Mouse (Mus musculus) MEL (cell line): ENCODE measurements around the gene Dlg1. TPM values are rescaled to one million over a fixed set of nuclear protein-coding genes. Genes with fewer than 3 reads are reported as not detected.

Experiments
- DNase-seq: peaks from one replicate; pipeline ENCODE4 v3.0.0; 2011; ENCODE audit warnings: low read depth, low spot score
- H3K27ac ChIP-seq: 2 replicates; pipeline ENCODE4 v1.5.1; 2012; ENCODE audit warnings: low read depth, mild to moderate bottlenecking, control low read depth, low read length, moderate library complexity; ENCODE audit not compliant: control insufficient read depth
- H3K27me3 ChIP-seq, 2 experiments: fragments of 150-350 bp in 1 of 2; sonication (generic) in 1 of 2; 2 replicates each; pipeline ENCODE4 v1.6.1; 2012; ENCODE audit warnings: low read length in 2 of 2, mild to moderate bottlenecking in 2 of 2, improper control_type of control experiment in 1 of 2, moderate library complexity in 1 of 2; ENCODE audit not compliant: insufficient read depth in 2 of 2, control insufficient read depth in 1 of 2
- H3K36me3 ChIP-seq, 2 experiments: 2 replicates each; pipeline ENCODE4 v1.6.1; 2012 to 2014; ENCODE audit warnings: low read length in 2 of 2, improper control_type of control experiment in 1 of 2, inconsistent platforms in 1 of 2, mild to moderate bottlenecking in 1 of 2; ENCODE audit not compliant: insufficient read depth in 2 of 2, control insufficient read depth in 1 of 2
- H3K4me1 ChIP-seq, 2 experiments: fragments of 150-350 bp in 1 of 2; sonication (generic) in 1 of 2; 2 replicates each; pipeline ENCODE4 v1.6.1; 2012; ENCODE audit warnings: low read length in 2 of 2, improper control_type of control experiment in 1 of 2, mild to moderate bottlenecking in 1 of 2; ENCODE audit not compliant: insufficient read depth in 2 of 2, control insufficient read depth in 1 of 2
- H3K4me3 ChIP-seq, 2 experiments: fragments of 150-350 bp in 1 of 2; sonication (generic) in 1 of 2; 2 replicates each; pipeline ENCODE4 v1.5.1; 2012; ENCODE audit warnings: low read depth in 2 of 2, low read length in 2 of 2, mild to moderate bottlenecking in 2 of 2, moderate library complexity in 2 of 2, control low read depth in 1 of 2, improper control_type of control experiment in 1 of 2; ENCODE audit not compliant: control insufficient read depth in 1 of 2, insufficient read depth in 1 of 2
- H3K79me2 ChIP-seq: 2 replicates; pipeline ENCODE4 v1.6.1; 2012; ENCODE audit warnings: mild to moderate bottlenecking, low read length, moderate library complexity; ENCODE audit not compliant: control insufficient read depth, poor library complexity, insufficient read depth
- H3K9ac ChIP-seq: 2 replicates; pipeline ENCODE4 v1.6.1; 2012; ENCODE audit warnings: low read depth, mild to moderate bottlenecking, control low read depth, low read length, moderate library complexity; ENCODE audit not compliant: control insufficient read depth, poor library complexity, severe bottlenecking
- H3K9me3 ChIP-seq: fragments of 150-350 bp; sonication (generic); replicated peaks from 2 replicates; pipeline ENCODE4 v1.6.1; 2012; ENCODE audit warnings: mild to moderate bottlenecking, low read length, improper control_type of control experiment, moderate library complexity; ENCODE audit not compliant: insufficient read depth
- BHLHE40 ChIP-seq: IDR thresholded peaks from 2 replicates; pipeline ENCODE4 v1.6.1; 2012; ENCODE audit warnings: low read depth, mild to moderate bottlenecking, inconsistent platforms, low read length, improper control_type of control experiment, borderline replicate concordance
- CTCF ChIP-seq, 3 experiments: IDR thresholded peaks in 2 of 3; conservative IDR thresholded peaks in 1 of 3; 2 replicates each; pipeline ENCODE4 v1.5.1; 2011 to 2012; ENCODE audit warnings: low read length in 3 of 3, low read depth in 2 of 3, mild to moderate bottlenecking in 2 of 3, improper control_type of control experiment in 1 of 3, inconsistent platforms in 1 of 3, mixed read lengths in 1 of 3, moderate library complexity in 1 of 3; ENCODE audit not compliant: control insufficient read depth in 1 of 3, insufficient read depth in 1 of 3, poor library complexity in 1 of 3, severe bottlenecking in 1 of 3
- E2F4 ChIP-seq: IDR thresholded peaks from 2 replicates; pipeline ENCODE4 v1.6.1; 2011; ENCODE audit warnings: low read depth, low read length, improper control_type of control experiment, borderline replicate concordance
- ELF1 ChIP-seq: IDR thresholded peaks from 2 replicates; pipeline ENCODE4 v1.6.1; 2014; ENCODE audit warnings: low read depth, mild to moderate bottlenecking, inconsistent platforms, low read length, improper control_type of control experiment, moderate library complexity
- EP300 ChIP-seq, 2 experiments: IDR thresholded peaks; 2 replicates each; pipeline ENCODE4 v1.6.1; 2011; ENCODE audit warnings: improper control_type of control experiment in 2 of 2, low read length in 2 of 2, low read depth in 1 of 2, mild to moderate bottlenecking in 1 of 2
- ETS1 ChIP-seq: IDR thresholded peaks from 2 replicates; pipeline ENCODE4 v1.6.1; 2012; ENCODE audit warnings: low read depth, mild to moderate bottlenecking, inconsistent platforms, low read length, improper control_type of control experiment, moderate library complexity
- GABPA ChIP-seq: IDR thresholded peaks from 2 replicates; pipeline ENCODE4 v1.6.1; 2012; ENCODE audit warnings: low read depth, mild to moderate bottlenecking, inconsistent platforms, low read length, improper control_type of control experiment, moderate library complexity
- GATA1 ChIP-seq: IDR thresholded peaks from 2 replicates; pipeline ENCODE4 v1.6.1; 2011; ENCODE audit warnings: low read depth, low read length, improper control_type of control experiment
- HCFC1 ChIP-seq: IDR thresholded peaks from 2 replicates; pipeline ENCODE4 v1.6.1; 2012; ENCODE audit warnings: low read depth, mild to moderate bottlenecking, inconsistent platforms, low read length, improper control_type of control experiment, moderate library complexity
- KAT2A ChIP-seq: conservative IDR thresholded peaks from 2 replicates; pipeline ENCODE4 v1.6.1; 2012; ENCODE audit warnings: low read depth, low read length, improper control_type of control experiment, inconsistent platforms
- MAX ChIP-seq: IDR thresholded peaks from 2 replicates; pipeline ENCODE4 v1.6.1; 2011; ENCODE audit warnings: low read length, improper control_type of control experiment
- MYB ChIP-seq: IDR thresholded peaks from 2 replicates; pipeline ENCODE4 v1.6.1; 2011; ENCODE audit warnings: mild to moderate bottlenecking, low read depth, low read length, improper control_type of control experiment
- NRF1 ChIP-seq: IDR thresholded peaks from 2 replicates; pipeline ENCODE4 v1.6.1; 2014; ENCODE audit warnings: low read depth, mild to moderate bottlenecking, inconsistent platforms, low read length, improper control_type of control experiment, moderate library complexity; ENCODE audit not compliant: poor library complexity, insufficient read depth, severe bottlenecking
- RAD21 ChIP-seq: IDR thresholded peaks from 2 replicates; pipeline ENCODE4 v1.6.1; 2011; ENCODE audit warnings: mild to moderate bottlenecking, low read depth, low read length, improper control_type of control experiment
- RCOR1 ChIP-seq: IDR thresholded peaks from 2 replicates; pipeline ENCODE4 v1.6.1; 2012; ENCODE audit warnings: low read depth, mild to moderate bottlenecking, inconsistent platforms, low read length, improper control_type of control experiment
- SIN3A ChIP-seq: IDR thresholded peaks from 2 replicates; pipeline ENCODE4 v1.6.1; 2012; ENCODE audit warnings: low read length, improper control_type of control experiment, inconsistent platforms
- SMC3 ChIP-seq: IDR thresholded peaks from 2 replicates; pipeline ENCODE4 v1.6.1; 2011; ENCODE audit warnings: low read depth, low read length, improper control_type of control experiment
- TAL1 ChIP-seq: IDR thresholded peaks from 2 replicates; pipeline ENCODE4 v1.6.1; 2012; ENCODE audit warnings: mild to moderate bottlenecking, inconsistent platforms, low read length, moderate library complexity, mixed read lengths
- UBTF ChIP-seq: IDR thresholded peaks from 2 replicates; pipeline ENCODE4 v1.6.1; 2012; ENCODE audit warnings: low read depth, mild to moderate bottlenecking, inconsistent platforms, low read length, improper control_type of control experiment, moderate library complexity, borderline replicate concordance; ENCODE audit not compliant: insufficient read depth
- USF1 ChIP-seq: IDR thresholded peaks from 2 replicates; pipeline ENCODE4 v1.6.1; 2014; ENCODE audit warnings: low read depth, mild to moderate bottlenecking, inconsistent platforms, low read length, improper control_type of control experiment, moderate library complexity
- ZC3H11A ChIP-seq: IDR thresholded peaks from 2 replicates; pipeline ENCODE4 v1.6.1; 2012; ENCODE audit warnings: low read depth, mild to moderate bottlenecking, inconsistent platforms, low read length, improper control_type of control experiment
- ZKSCAN1 ChIP-seq: IDR thresholded peaks from 2 replicates; pipeline ENCODE4 v1.6.1; 2012; ENCODE audit warnings: low read depth, mild to moderate bottlenecking, inconsistent platforms, low read length, improper control_type of control experiment, moderate library complexity
- ZMIZ1 ChIP-seq: IDR thresholded peaks from 2 replicates; pipeline ENCODE4 v1.6.1; 2012; ENCODE audit warnings: low read depth, mild to moderate bottlenecking, inconsistent platforms, low read length, improper control_type of control experiment, moderate library complexity
- polyA plus RNA-seq, 2 experiments: library from polyadenylated mRNA; stranded (reverse) in 1 of 2; unstranded in 1 of 2; fragments of >175 nt in 1 of 2; fragments of >200 nt in 1 of 2; gene quantifications; 2 replicates each; pipeline versions ENCODE4 v1.2.1 to v1.2.4; 2012; ENCODE audit warnings: low replicate concordance in 2 of 2, low read depth in 1 of 2; ENCODE audit not compliant: insufficient read length in 2 of 2, insufficient read depth in 1 of 2, missing spikeins in 1 of 2
- total RNA-seq: library from RNA; depleted of rRNA; stranded (reverse); fragments of 300-350 nt; gene quantifications from 2 replicates; pipeline ENCODE4 v1.2.3, GENCODE M21; 2012

The Dlg1 gene
- total and polyA plus RNA-seq, 3 experiments: 25.7 to 74.6 (median 33.9) TPM

DNA sequence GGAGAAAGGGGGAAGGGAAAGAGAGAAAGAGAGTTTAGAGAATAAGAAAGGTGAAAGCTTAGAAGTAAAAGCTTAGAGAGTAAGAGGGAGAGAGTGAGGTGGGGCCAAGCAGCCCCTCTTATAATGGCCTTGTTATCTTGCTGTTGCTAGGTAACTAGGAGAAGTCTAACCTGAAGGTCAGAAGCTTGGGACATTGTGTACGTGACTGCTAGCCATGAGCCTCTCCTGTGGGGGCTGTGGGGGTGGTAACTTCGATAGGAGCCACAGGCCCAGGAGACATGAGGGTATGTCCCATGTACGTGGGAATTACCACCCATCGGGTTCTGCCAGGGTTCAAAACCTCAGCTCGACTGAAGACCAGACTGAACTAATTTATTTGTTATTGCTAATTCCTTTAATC lies 77.5 kb downstream of the Dlg1 start:
- Histone ChIP-seq H3K79me2 (peaks cover 5% of the 10 kb centered on the region; the same call in 1 of the 2 replicates), H3K4me3 (no peak overlapping the region), H3K9ac (no peak overlapping the region), H3K36me3 (peaks cover 0 to 5% of the 10 kb centered on the region in 2 experiments; a peak in 2 of 4 replicates), H3K27ac (no peak overlapping the region), H3K9me3 (no peaks in the 10 kb centered on the region), H3K4me1 (no peaks in the 10 kb centered on the region), H3K27me3 (no peaks in the 10 kb centered on the region)
- TF ChIP-seq SMC3: no peak
- TF ChIP-seq EP300 (IDR thresholded peaks at IDR 0.05; ENCODE audit: low read depth in 1 of 2, low read length in 2 of 2): no peak
- TF ChIP-seq ZKSCAN1: no peak
- no peak for TF ChIP-seq GABPA
- no peak for TF ChIP-seq BHLHE40
- TF ChIP-seq CTCF (IDR thresholded peaks at IDR 0.05 in 2 of 3, conservative IDR thresholded peaks at IDR 0.05 in 1 of 3; ENCODE audit: control insufficient read depth in 1 of 3, insufficient read depth in 1 of 3, low read depth in 2 of 3, low read length in 3 of 3, poor library complexity in 1 of 3, severe bottlenecking in 1 of 3): no peak
- no peak for TF ChIP-seq E2F4
- TF ChIP-seq TAL1: no peak
- no peak for TF ChIP-seq ZC3H11A
- no peak for TF ChIP-seq ETS1
- TF ChIP-seq USF1: no peak
- no peak for TF ChIP-seq KAT2A
- no peak for DNase-seq

- Histone ChIP-seq H3K4me3 (no peak overlapping the region), H3K4me1 (peaks cover 2 to 7% of the 10 kb centered on the region in 2 experiments; a peak in 3 of 4 replicates), H3K27me3 (no peaks in the 10 kb centered on the region), H3K27ac (no peak overlapping the region), H3K79me2 (peaks cover 4% of the 10 kb centered on the region; the same call in 1 of the 2 replicates), H3K9me3 (no peaks in the 10 kb centered on the region), H3K36me3 (peaks cover 0 to 4% of the 10 kb centered on the region in 2 experiments; a peak in 2 of 4 replicates), H3K9ac (no peak overlapping the region)
- peak; percentile 61 for TF ChIP-seq SMC3
- TF ChIP-seq ZC3H11A: peak; percentile 15; the same call in 1 of the 2 replicates
- 0 out of 2 replicates have a peak, but pooled peaks have one; percentile 3 for TF ChIP-seq GATA1
- TF ChIP-seq SIN3A: peak; percentile 33; the same call in 1 of the 2 replicates
- TF ChIP-seq RCOR1: no peak
- no peak for TF ChIP-seq UBTF
- TF ChIP-seq MAX: no peak
- TF ChIP-seq NRF1: no peak
- TF ChIP-seq ZMIZ1: no peak
- no peak for TF ChIP-seq MYB
- no peak for TF ChIP-seq TAL1
- TF ChIP-seq HCFC1: no peak
- TF ChIP-seq KAT2A: no peak
- no peak for TF ChIP-seq ELF1
- peak; percentile 47 for TF ChIP-seq RAD21
- TF ChIP-seq CTCF (IDR thresholded peaks at IDR 0.05 in 2 of 3, conservative IDR thresholded peaks at IDR 0.05 in 1 of 3; ENCODE audit: control insufficient read depth in 1 of 3, insufficient read depth in 1 of 3, low read depth in 2 of 3, low read length in 3 of 3, poor library complexity in 1 of 3, severe bottlenecking in 1 of 3): peak; percentile 4 to 69 (median 37); a peak in 3 of 6 replicates
- DNase-seq: peak; percentile 71
Observed at GRCm38 (mm10) chr16:31750526-31750925, 87.3 kb downstream of the Dlg1 start.
